Mouse (Mus musculus): ENCODE results near the gene Gipc3.

Gene Gipc3

GRCm38 (mm10) chr10:81342686-81343505 lies at the start of gene Gipc3:
Gipc3 (minus strand) TSS chr10:81343266.
- no peak for DNase-seq (ENCODE audit: low spot score)

GRCm38 (mm10) chr10:81392781-81393185 lies 49.7 kb upstream of the Gipc3 start, which contains the start of gene Smim24:
Smim24 (plus strand) TSS chr10:81393051.
- no peak for DNase-seq (ENCODE audit: low spot score)

GRCm38 (mm10) chr10:81392270-81392669 lies 49.2 kb upstream of the Gipc3 start:
- no peak for DNase-seq (ENCODE audit: low spot score)

GRCm38 (mm10) chr10:81390678-81390965 lies 47.6 kb upstream of the Gipc3 start:
- DNase-seq (ENCODE audit: low spot score): no peak

GRCm38 (mm10) chr10:81389801-81390677 lies 47.0 kb upstream of the Gipc3 start:
- DNase-seq (ENCODE audit: low spot score): peak; percentile 73

GRCm38 (mm10) chr10:81389373-81389772 lies 46.3 kb upstream of the Gipc3 start:
- DNase-seq (ENCODE audit: low spot score): no peak

GRCm38 (mm10) chr10:81388505-81389055 lies 45.5 kb upstream of the Gipc3 start, which contains the start of gene Gm48552:
Gm48552 (plus strand) TSS chr10:81389005.
- no peak for DNase-seq (ENCODE audit: low spot score)

- DNase-seq (ENCODE audit: low spot score): no peak
These were observed 44.6 kb upstream of the Gipc3 start for GRCm38 (mm10) chr10:81387716-81388115.

GRCm38 (mm10) chr10:81385603-81386306 lies 42.7 kb upstream of the Gipc3 start:
- no peak for DNase-seq (ENCODE audit: low spot score)

- no peak for DNase-seq (ENCODE audit: low spot score)
These were observed 41.5 kb upstream of the Gipc3 start for GRCm38 (mm10) chr10:81384605-81384982.

GRCm38 (mm10) chr10:81383802-81384604 lies 40.9 kb upstream of the Gipc3 start, which contains the start of the genes Dohh and Gm48551:
Dohh (plus strand) TSS chr10:81384428.
Gm48551 (plus strand) TSS chr10:81384466.
- peak; percentile 99 for DNase-seq (ENCODE audit: low spot score)

- no peak for DNase-seq (ENCODE audit: low spot score)
These were observed 39.0 kb upstream of the Gipc3 start for GRCm38 (mm10) chr10:81382039-81382438.

GRCm38 (mm10) chr10:81379809-81380378 lies 36.8 kb upstream of the Gipc3 start:
- DNase-seq (ENCODE audit: low spot score): no peak

GRCm38 (mm10) chr10:81379183-81379553 lies 36.1 kb upstream of the Gipc3 start:
- no peak for DNase-seq (ENCODE audit: low spot score)

- DNase-seq (ENCODE audit: low spot score): peak; percentile 100
These were observed 35.6 kb upstream of the Gipc3 start for GRCm38 (mm10) chr10:81378553-81379182.

GRCm38 (mm10) chr10:81377793-81378552 lies 34.9 kb upstream of the Gipc3 start, which contains the start of gene Fzr1:
Fzr1 (minus strand) TSS chr10:81378516.
- DNase-seq (ENCODE audit: low spot score): no peak

GRCm38 (mm10) chr10:81377362-81377664 lies 34.2 kb upstream of the Gipc3 start:
- no peak for DNase-seq (ENCODE audit: low spot score)

GRCm38 (mm10) chr10:81376561-81377361 lies 33.7 kb upstream of the Gipc3 start:
- DNase-seq (ENCODE audit: low spot score): no peak

GRCm38 (mm10) chr10:81375322-81375721 lies 32.3 kb upstream of the Gipc3 start:
- DNase-seq (ENCODE audit: low spot score): no peak
